Mouse (Mus musculus) brain, embryonic 14.5 days (tissue): ENCODE results near the gene Pigm.

Experiments
- CTCF ChIP-seq: fragments of 200-500 bp; IDR thresholded peaks from 2 replicates; pipeline ENCODE4 v1.5.1; 2012; ENCODE audit warnings: inconsistent platforms, mild to moderate bottlenecking, moderate library complexity, borderline replicate concordance; ENCODE audit not compliant: insufficient read depth, insufficient read length; ENCODE audit errors: extremely low read depth
- POLR2A ChIP-seq: fragments of 200-500 bp; IDR thresholded peaks from 2 replicates; pipeline ENCODE4 v1.6.1; 2012; ENCODE audit warnings: mild to moderate bottlenecking, inconsistent platforms, borderline replicate concordance; ENCODE audit not compliant: poor library complexity, insufficient read depth, insufficient read length, severe bottlenecking; ENCODE audit errors: extremely low read depth

DNA sequence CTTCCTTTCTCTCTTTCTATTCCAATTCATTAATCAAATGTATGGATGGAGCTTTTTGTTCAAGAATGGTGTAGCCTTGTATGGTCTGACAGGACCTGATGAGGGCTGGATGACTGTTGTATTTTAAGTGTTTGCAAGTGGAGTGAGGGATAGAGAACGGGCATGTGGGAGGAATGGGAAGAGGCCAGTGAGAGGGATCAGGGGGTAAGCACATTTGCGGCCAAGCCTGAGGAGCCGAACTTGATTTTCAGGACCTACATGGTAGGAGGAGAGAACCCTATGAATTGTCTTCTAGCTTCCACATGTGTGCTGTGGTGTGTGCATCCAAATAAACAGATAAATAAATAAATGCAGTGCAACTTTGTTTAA is 56.2 kb downstream of the Pigm start:
- TF ChIP-seq POLR2A (no peak), CTCF (no peak)
